In the genomic region with DNA sequence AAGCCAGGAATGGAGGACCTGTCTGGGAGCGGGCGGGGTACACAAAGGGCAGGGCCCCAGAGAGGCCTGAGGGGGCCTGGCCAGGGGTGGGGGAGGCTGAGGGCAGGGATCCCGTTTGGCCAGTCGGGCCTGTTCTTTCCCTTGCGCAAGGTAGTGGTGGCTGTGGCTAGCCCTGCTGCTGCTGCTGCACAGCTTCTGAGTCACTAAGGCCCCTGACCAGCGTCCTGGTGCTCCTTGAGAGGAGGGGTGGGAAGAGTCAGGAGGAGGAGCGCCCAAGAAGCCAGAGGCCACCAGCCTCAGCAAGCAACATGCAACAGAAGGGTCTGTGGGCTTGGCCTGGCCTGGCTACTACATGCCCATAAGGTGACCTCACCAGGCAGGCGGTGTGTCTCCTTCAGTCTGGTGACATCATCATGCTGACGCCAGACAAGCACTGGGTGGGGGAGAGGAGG, we compare ENCODE assay signal across 10 mouse cellular contexts. TPM values are rescaled to one million over a fixed set of nuclear protein-coding genes. Genes with fewer than 3 reads are reported as not detected.
DNase-seq lines count a peak whose midpoint lies in the region; ATAC-seq and TF ChIP-seq lines count a peak whose summit lies in the region.
"Had no signal": no experiment of that assay in that cellular context is flagged by ENCODE, and none has a peak within 500 bp of the region (broad histone marks: within the 10 kb centered on the region; RNA-seq: fewer than 3 reads in every experiment).

No protein-coding gene starts in this region.

- no peak overlapping the region for H3K4me3 ChIP-seq in kidney, embryonic 16.5 days (ENCODE audit: low read length)
- H3K4me3 ChIP-seq in lung, embryonic 14.5 days (ENCODE audit: low read depth, low read length): no peak overlapping the region
- H3K4me3 ChIP-seq in stomach, postnatal 0 days (ENCODE audit: low read depth, low read length): no peak overlapping the region

- H3K9ac ChIP-seq in kidney, embryonic 16.5 days (replicated peaks; ENCODE audit: low read length): no peak overlapping the region
- no peak overlapping the region for H3K9ac ChIP-seq in lung, embryonic 14.5 days
- H3K9ac ChIP-seq in stomach, postnatal 0 days (ENCODE audit: low read length): no peak overlapping the region; the same call in 1 of the 2 replicates
- H3K9ac ChIP-seq: hindbrain, embryonic 14.5 days had no signal

- peak; percentile 83 for TF ChIP-seq EP300 in stomach, postnatal 0 days (optimal IDR thresholded peaks at IDR 0.05)

- H3K27me3 ChIP-seq in kidney, embryonic 16.5 days (ENCODE audit: insufficient read depth, low read length): peaks cover 3% of the 10 kb centered on the region; the same call in 1 of the 2 replicates
- H3K27me3 ChIP-seq in lung, embryonic 14.5 days (ENCODE audit: insufficient read depth, low read length): peaks cover 2% of the 10 kb centered on the region; the same call in 1 of the 2 replicates
- H3K27me3 ChIP-seq in stomach, postnatal 0 days (ENCODE audit: control insufficient read depth, insufficient read depth, low read length): no peaks in the 10 kb centered on the region

- 47% methylated on average over 9 of the region's 9 CpGs for WGBS in kidney, embryonic 16.5 days
- WGBS in lung, embryonic 14.5 days: 33% methylated on average over 9 of the region's 9 CpGs
- WGBS in stomach, postnatal 0 days: 33% methylated on average over 9 of the region's 9 CpGs

- H3K4me1 ChIP-seq in kidney, embryonic 16.5 days (ENCODE audit: insufficient read depth, low read length): peaks cover 21% of the 10 kb centered on the region
- no peaks in the 10 kb centered on the region for H3K4me1 ChIP-seq in lung, embryonic 14.5 days (ENCODE audit: insufficient read depth)
- peaks cover 10% of the 10 kb centered on the region for H3K4me1 ChIP-seq in stomach, postnatal 0 days (replicated peaks; ENCODE audit: control insufficient read depth, insufficient read depth)

- H3K9me3 ChIP-seq in kidney, embryonic 16.5 days (ENCODE audit: low read length): no peaks in the 10 kb centered on the region
- no peaks in the 10 kb centered on the region for H3K9me3 ChIP-seq in lung, embryonic 14.5 days (ENCODE audit: low read depth, low read length)
- H3K9me3 ChIP-seq in stomach, postnatal 0 days (ENCODE audit: control insufficient read depth, low read length): no peaks in the 10 kb centered on the region

- no peak for DNase-seq in kidney, postnatal 4 days
- DNase-seq in lung, embryonic 14.5 days: peak; percentile 30
- DNase-seq in stomach, postnatal 0 days (ENCODE audit: low spot score): peak; percentile 92
- DNase-seq in thymus, postnatal 10 days (ENCODE audit: low spot score in 2 of 2): no peak
- no peak for DNase-seq in right cerebral cortex, postnatal 14 days
- no peak for DNase-seq in layer of hippocampus, adult 8-10 months (ENCODE audit: low spot score in 2 of 2)
- DNase-seq: layer of hippocampus, postnatal 36 days had no signal

- no peak overlapping the region for H3K27ac ChIP-seq in kidney, embryonic 16.5 days (ENCODE audit: low read length)
- H3K27ac ChIP-seq in lung, embryonic 14.5 days (ENCODE audit: low read depth): no peak overlapping the region
- H3K27ac ChIP-seq in stomach, postnatal 0 days (replicated peaks): peak overlapping the region; percentile 72
- H3K27ac ChIP-seq: hindbrain, embryonic 14.5 days had no signal

- ATAC-seq in kidney, embryonic 16.5 days (ENCODE audit: low FRiP score, low TSS enrichment): peak; percentile 46; the same call in 1 of the 2 replicates
- ATAC-seq in common myeloid progenitor, adult 5-6 weeks (replicated peaks; ENCODE audit: low read depth, poor library complexity, severe bottlenecking): peak; percentile 42
- ATAC-seq in lung, embryonic 14.5 days (ENCODE audit: insufficient read depth): peak; percentile 64; the same call in 1 of the 2 replicates
- peak; percentile 92 for ATAC-seq in stomach, postnatal 0 days (ENCODE audit: low FRiP score, low TSS enrichment)

- H3K4me2 ChIP-seq in kidney, embryonic 16.5 days (replicated peaks; ENCODE audit: low read depth, low read length): no peak overlapping the region
- H3K4me2 ChIP-seq in lung, embryonic 14.5 days: no peak overlapping the region; the same call in 1 of the 2 replicates
- H3K4me2 ChIP-seq in stomach, postnatal 0 days (replicated peaks; ENCODE audit: low read depth): peak overlapping the region; percentile 5; the same call in 1 of the 2 replicates
- H3K4me2 ChIP-seq: hindbrain, embryonic 14.5 days had no signal

- H3K36me3 ChIP-seq in kidney, embryonic 16.5 days (ENCODE audit: insufficient read depth, low read length): no peaks in the 10 kb centered on the region
- H3K36me3 ChIP-seq in lung, embryonic 14.5 days (ENCODE audit: insufficient read depth): no peaks in the 10 kb centered on the region
- H3K36me3 ChIP-seq in stomach, postnatal 0 days (ENCODE audit: control insufficient read depth, insufficient read depth, low read length): no peaks in the 10 kb centered on the region

- TF ChIP-seq CTCF in lung, embryonic 14.5 days (IDR thresholded peaks at IDR 0.05; ENCODE audit: low read depth): no peak
- TF ChIP-seq CTCF in stomach, postnatal 0 days (IDR thresholded peaks at IDR 0.05; ENCODE audit: low read depth): no peak

RNA-seq across cellular contexts. Expression of gene Nectin4, which starts 5.8 kb away (rescaled TPM):
- polyA plus RNA-seq in kidney, embryonic 16.5 days (2015; fragmentation: Nextera tagmentation; extraction: Ambion mirVana): 4.7 and 4.8 TPM in 2 replicates
- 2.3 and 2.4 TPM in 2 replicates for total RNA-seq in common myeloid progenitor, adult 5-6 weeks (2017)
- 2.3 and 2.4 TPM in 2 replicates for polyA plus RNA-seq in lung, embryonic 14.5 days (2014; fragmentation: Nextera tagmentation; extraction: Ambion mirVana)
- 45.5 and 48.2 TPM in 2 replicates for polyA plus RNA-seq in stomach, postnatal 0 days (2015; fragmentation: Nextera tagmentation; extraction: Ambion mirVana)
- 1 to 10 TPM; 5.6 to 7.6 (median 6.5) TPM for total RNA-seq in layer of hippocampus, adult 8-10 months (2022)

RNA-seq across cellular contexts. Expression of gene Arhgap30, which starts 13.1 kb away (rescaled TPM):
- 1.1 and 1.6 TPM in 2 replicates for polyA plus RNA-seq in kidney, embryonic 16.5 days (2015; fragmentation: Nextera tagmentation; extraction: Ambion mirVana)
- 63.0 and 77.8 TPM in 2 replicates for total RNA-seq in common myeloid progenitor, adult 5-6 weeks (2017)
- polyA plus RNA-seq in lung, embryonic 14.5 days (2014; fragmentation: Nextera tagmentation; extraction: Ambion mirVana): 0.91 and 1.6 TPM in 2 replicates
- 1.1 and 1.2 TPM in 2 replicates for polyA plus RNA-seq in stomach, postnatal 0 days (2015; fragmentation: Nextera tagmentation; extraction: Ambion mirVana)
- total RNA-seq in layer of hippocampus, adult 8-10 months (2022): 1 to 10 TPM; 1.9 to 8.7 (median 4.9) TPM

RNA-seq across cellular contexts. Expression of gene Klhdc9, which starts 15.1 kb away (rescaled TPM):
- 4.2 and 4.3 TPM in 2 replicates for polyA plus RNA-seq in kidney, embryonic 16.5 days (2015; fragmentation: Nextera tagmentation; extraction: Ambion mirVana)
- 1.1 and 3.9 TPM in 2 replicates for total RNA-seq in common myeloid progenitor, adult 5-6 weeks (2017)
- 1.0 and 1.5 TPM in 2 replicates for polyA plus RNA-seq in lung, embryonic 14.5 days (2014; fragmentation: Nextera tagmentation; extraction: Ambion mirVana)
- polyA plus RNA-seq in stomach, postnatal 0 days (2015; fragmentation: Nextera tagmentation; extraction: Ambion mirVana): 0.86 and 1.2 TPM in 2 replicates
- total RNA-seq in layer of hippocampus, adult 8-10 months (2022): 10 to 100 TPM in 2 of 4 experiments, 1 to 10 TPM in 2; 5.1 to 11.7 (median 8.2) TPM

RNA-seq across cellular contexts. Expression of gene Pfdn2, which starts 30.2 kb away (rescaled TPM):
- polyA plus RNA-seq in kidney, embryonic 16.5 days (2015; fragmentation: Nextera tagmentation; extraction: Ambion mirVana): 99.2 and 103 TPM in 2 replicates
- total RNA-seq in common myeloid progenitor, adult 5-6 weeks (2017): 37.2 and 65.3 TPM in 2 replicates
- 40.0 and 44.5 TPM in 2 replicates for polyA plus RNA-seq in lung, embryonic 14.5 days (2014; fragmentation: Nextera tagmentation; extraction: Ambion mirVana)
- polyA plus RNA-seq in stomach, postnatal 0 days (2015; fragmentation: Nextera tagmentation; extraction: Ambion mirVana): 68.8 and 71.1 TPM in 2 replicates
- total RNA-seq in layer of hippocampus, adult 8-10 months (2022): 100 to 1,000 TPM in 3 of 4 experiments, 10 to 100 TPM in 1; 97.7 to 171 (median 130) TPM

RNA-seq across cellular contexts. Expression of gene Nit1, which starts 30.2 kb away (rescaled TPM):
- polyA plus RNA-seq in kidney, embryonic 16.5 days (2015; fragmentation: Nextera tagmentation; extraction: Ambion mirVana): 60.6 and 63.3 TPM in 2 replicates
- 43.4 and 49.3 TPM in 2 replicates for total RNA-seq in common myeloid progenitor, adult 5-6 weeks (2017)
- polyA plus RNA-seq in lung, embryonic 14.5 days (2014; fragmentation: Nextera tagmentation; extraction: Ambion mirVana): 27.5 and 30.1 TPM in 2 replicates
- 41.7 and 41.8 TPM in 2 replicates for polyA plus RNA-seq in stomach, postnatal 0 days (2015; fragmentation: Nextera tagmentation; extraction: Ambion mirVana)
- total RNA-seq in layer of hippocampus, adult 8-10 months (2022): 10 to 100 TPM; 40.1 to 54.1 (median 45.6) TPM

Comparison
In these comparisons a context has a peak if more than half of its experiments do, and no peak if none do; other contexts are left out.
1. ATAC-seq: peak in every context shown above with its lines; median percentile 92 in stomach, postnatal 0 days; 64 in lung, embryonic 14.5 days; 46 in kidney, embryonic 16.5 days; 42 in common myeloid progenitor, adult 5-6 weeks.
2. DNase-seq: peak in lung, embryonic 14.5 days (single experiment) and stomach, postnatal 0 days (single experiment); none in kidney, postnatal 4 days (0 of 2), thymus, postnatal 10 days (0 of 2), right cerebral cortex, postnatal 14 days (single experiment) and layer of hippocampus, adult 8-10 months (0 of 2).